Mouse (Mus musculus) limb, embryonic 13.5 days (tissue): ENCODE results near the gene Fam13c. TPM values are rescaled to one million over a fixed set of nuclear protein-coding genes. Genes with fewer than 3 reads are reported as not detected.

ENCODE experiments used
- ATAC-seq: fragments of 200-750 bp; cut with Nextera tagmentation; 2 replicates; pipeline ENCODE4 v1.8.0; 2017; ENCODE audit warnings: low read depth, moderate number of reproducible peaks, moderate TSS enrichment; ENCODE audit not compliant: low FRiP score
- H3K27ac ChIP-seq: fragments of 300-500 bp; sonication (generic); 2 replicates; pipeline ENCODE4 v1.5.1; 2015; ENCODE audit warnings: inconsistent platforms, mild to moderate bottlenecking, moderate library complexity
- H3K27me3 ChIP-seq: fragments of 300-500 bp; sonication (generic); 2 replicates; pipeline ENCODE4 v1.6.1; 2015; ENCODE audit warnings: mild to moderate bottlenecking, inconsistent platforms
- H3K36me3 ChIP-seq: fragments of 300-500 bp; sonication (generic); 2 replicates; pipeline ENCODE4 v1.6.1; 2015; ENCODE audit warnings: inconsistent platforms, mild to moderate bottlenecking, moderate library complexity
- H3K4me1 ChIP-seq: fragments of 300-500 bp; sonication (generic); 2 replicates; pipeline ENCODE4 v1.6.1; 2015; ENCODE audit warnings: inconsistent platforms
- H3K4me2 ChIP-seq: fragments of 300-500 bp; sonication (generic); replicated peaks from 2 replicates; pipeline ENCODE4 v1.6.1; 2015; ENCODE audit warnings: inconsistent platforms, mild to moderate bottlenecking, moderate library complexity
- H3K4me3 ChIP-seq: fragments of 300-500 bp; sonication (generic); 2 replicates; pipeline ENCODE4 v1.5.1; 2015; ENCODE audit warnings: moderate library complexity, mild to moderate bottlenecking, inconsistent platforms
- H3K9ac ChIP-seq: fragments of 300-500 bp; sonication (generic); 2 replicates; pipeline ENCODE4 v1.6.1; 2015; ENCODE audit warnings: mild to moderate bottlenecking, inconsistent platforms
- H3K9me3 ChIP-seq: fragments of 300-500 bp; sonication (generic); 2 replicates; pipeline ENCODE4 v1.6.1; 2016; ENCODE audit warnings: inconsistent platforms
- WGBS: fragments of 180-500 bp; shearing (Covaris S2); methylation state at CpG from one replicate; pipeline ENCODE4 v1.1.7; 2015; 5-methylcytosine and 5-hydroxymethylcytosine counted together
- polyA plus RNA-seq: library from polyadenylated mRNA; unstranded; fragments of >200 nt; fragmentation: Nextera tagmentation; extraction: Ambion mirVana; gene quantifications from 2 replicates; pipeline ENCODE4 v1.2.1, GENCODE M21; 2015

The Fam13c gene
- polyA plus RNA-seq, 1 experiment from 2014 or later = 13.0 TPM

DNA sequence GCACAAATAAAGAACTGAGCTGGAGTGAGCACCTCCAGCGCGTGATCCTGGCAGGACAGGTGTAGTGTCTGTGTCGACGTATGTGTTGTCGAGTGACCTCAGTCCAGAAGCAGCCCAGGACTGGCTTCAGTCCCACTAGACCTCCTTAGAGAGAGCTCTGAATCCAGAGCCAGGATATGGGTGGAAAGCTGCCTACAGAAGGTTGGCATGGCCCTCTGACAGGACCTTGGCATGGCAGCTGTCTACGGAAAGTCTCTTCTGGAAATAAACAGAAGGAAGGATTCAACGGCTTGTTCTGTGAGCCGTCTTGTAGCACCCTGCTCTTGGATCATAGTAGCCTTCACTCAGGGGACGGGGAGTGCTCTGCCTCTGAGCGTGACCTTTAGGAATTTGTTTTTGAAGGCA, 37.5 kb downstream of the Fam13c start:
- Histone ChIP-seq H3K4me1 (no peaks in the 10 kb centered on the region), H3K36me3 (peaks cover 40% of the 10 kb centered on the region), H3K4me2 (no peak overlapping the region), H3K4me3 (no peak overlapping the region), H3K9me3 (peaks cover 5% of the 10 kb centered on the region; the same call in 1 of the 2 replicates), H3K27ac (no peak overlapping the region), H3K9ac (no peak overlapping the region), H3K27me3 (no peaks in the 10 kb centered on the region)
- no peak for ATAC-seq
- 93% methylated on average over 10 of the region's 10 CpGs for WGBS

- Histone ChIP-seq H3K27ac (no peak overlapping the region), H3K4me3 (no peak overlapping the region), H3K36me3 (peaks cover 3% of the 10 kb centered on the region; the same call in 1 of the 2 replicates), H3K27me3 (no peaks in the 10 kb centered on the region), H3K9ac (no peak overlapping the region), H3K4me1 (peaks cover 18% of the 10 kb centered on the region), H3K9me3 (no peaks in the 10 kb centered on the region), H3K4me2 (no peak overlapping the region)
- no peak for ATAC-seq
- 82% methylated on average over 6 of the region's 6 CpGs for WGBS
Measured at GRCm38 (mm10) chr10:70483736-70484135, 43.5 kb downstream of the Fam13c start.

DNA sequence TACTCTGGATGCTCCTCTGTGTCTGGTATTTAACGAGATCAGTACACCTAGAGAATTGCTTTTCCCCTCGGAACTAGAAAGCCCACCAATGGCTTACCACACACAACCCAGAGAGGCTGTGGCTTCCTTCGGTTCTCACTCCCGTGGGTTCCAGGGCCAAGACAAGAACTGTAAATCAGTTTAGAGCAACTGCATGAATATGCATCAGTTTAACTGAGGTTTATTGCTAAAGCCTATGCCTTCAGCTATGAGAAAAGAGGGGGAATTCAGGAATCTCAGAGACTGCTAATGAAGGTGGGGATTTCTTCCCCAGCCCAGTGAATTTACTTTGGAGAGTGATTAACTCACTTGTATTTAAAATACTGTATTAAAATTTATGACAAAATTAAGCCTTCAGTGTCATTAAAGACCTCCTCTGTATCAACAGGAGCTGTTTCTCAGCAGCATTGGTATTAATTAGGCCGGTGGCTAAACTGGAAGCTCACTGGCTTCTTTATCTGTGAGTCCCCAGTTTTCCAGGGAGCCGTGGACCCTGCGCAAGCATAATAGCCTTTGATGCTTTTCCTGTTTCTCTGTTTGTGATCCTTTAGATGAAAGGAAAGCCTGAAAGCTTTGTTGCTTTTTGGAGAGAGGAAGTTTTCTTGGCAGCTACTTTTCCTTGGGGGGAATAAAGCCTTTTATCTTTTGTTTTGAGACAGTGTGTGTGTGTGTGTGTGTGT, 44.4 kb downstream of the Fam13c start:
- H3K9ac ChIP-seq = peak overlapping the region; percentile 13; the same call in 1 of the 2 replicates
- no peak overlapping the region for H3K4me3 ChIP-seq
- H3K4me2 ChIP-seq = peak overlapping the region; percentile 37
- 22% methylated on average over 7 of the region's 7 CpGs for WGBS
- H3K9me3 ChIP-seq = no peaks in the 10 kb centered on the region
- H3K27ac ChIP-seq = peak overlapping the region; percentile 44; the same call in 1 of the 2 replicates
- ATAC-seq = no peak
- no peaks in the 10 kb centered on the region for H3K27me3 ChIP-seq
- H3K36me3 ChIP-seq = no peaks in the 10 kb centered on the region
- peaks cover 18% of the 10 kb centered on the region for H3K4me1 ChIP-seq

- Histone ChIP-seq H3K4me2 (peak overlapping the region; percentile 37), H3K4me3 (no peak overlapping the region), H3K27ac (no peak overlapping the region; the same call in 1 of the 2 replicates), H3K9ac (no peak overlapping the region), H3K9me3 (no peaks in the 10 kb centered on the region), H3K4me1 (peaks cover 18% of the 10 kb centered on the region), H3K27me3 (no peaks in the 10 kb centered on the region), H3K36me3 (no peaks in the 10 kb centered on the region)
- 29% methylated on average over 7 of the region's 7 CpGs for WGBS
- ATAC-seq = no peak
Measured at GRCm38 (mm10) chr10:70485287-70485612, 45.0 kb downstream of the Fam13c start.

DNA sequence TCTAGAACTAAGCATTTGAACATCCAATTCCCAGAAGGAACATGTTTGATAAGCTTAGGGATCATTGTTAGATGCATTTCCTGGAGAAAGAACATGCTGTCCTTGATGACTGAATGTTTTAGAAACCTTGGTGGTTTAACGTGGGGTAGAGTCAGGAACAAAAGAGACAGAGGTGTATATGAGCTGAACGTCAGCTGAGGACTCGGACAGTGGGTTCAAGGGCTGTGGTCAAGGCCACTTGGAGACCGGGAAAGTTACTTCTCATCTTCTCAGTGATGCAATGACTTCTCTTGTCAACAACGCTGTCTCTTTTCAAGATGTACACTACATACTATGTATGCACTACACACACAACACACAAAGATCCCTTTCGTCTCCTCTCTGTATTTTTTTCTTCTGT, 46.4 kb downstream of the Fam13c start:
- WGBS = 92% methylated on average over 6 of the region's 6 CpGs
- no peak for ATAC-seq
- Histone ChIP-seq H3K9me3 (no peaks in the 10 kb centered on the region), H3K4me1 (peaks cover 18% of the 10 kb centered on the region), H3K9ac (no peak overlapping the region), H3K36me3 (no peaks in the 10 kb centered on the region), H3K27ac (no peak overlapping the region), H3K27me3 (no peaks in the 10 kb centered on the region), H3K4me3 (no peak overlapping the region), H3K4me2 (no peak overlapping the region)

DNA sequence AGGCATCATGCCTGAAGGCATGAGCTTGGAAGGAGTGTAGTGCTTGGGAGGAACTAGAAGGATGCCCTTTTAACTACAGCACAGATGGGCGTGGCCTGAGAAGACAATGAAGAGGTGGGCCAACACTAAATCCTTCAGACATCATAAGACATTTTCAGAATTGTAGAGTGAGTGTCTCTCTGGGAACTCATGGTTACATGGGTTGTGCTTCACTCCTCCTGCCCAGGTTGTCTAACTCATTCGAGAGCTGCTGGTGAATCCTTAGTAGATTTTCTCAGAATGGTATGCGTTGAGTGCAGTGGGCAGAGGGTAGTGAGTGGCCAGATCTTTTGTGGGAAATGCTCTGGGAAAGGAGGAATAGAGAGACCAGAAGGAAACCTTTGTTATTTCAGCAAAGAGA, 53.6 kb downstream of the Fam13c start:
- H3K4me1 ChIP-seq = peaks cover 27% of the 10 kb centered on the region
- no peaks in the 10 kb centered on the region for H3K36me3 ChIP-seq
- no peak for ATAC-seq
- no peak overlapping the region for H3K4me2 ChIP-seq
- peak overlapping the region; percentile 22; the same call in 1 of the 2 replicates for H3K27ac ChIP-seq
- no peaks in the 10 kb centered on the region for H3K27me3 ChIP-seq
- H3K9me3 ChIP-seq = no peaks in the 10 kb centered on the region
- H3K9ac ChIP-seq = no peak overlapping the region
- no peak overlapping the region for H3K4me3 ChIP-seq
- 84% methylated on average over 3 of the region's 3 CpGs for WGBS

- ATAC-seq = peak; percentile 32; the same call in 1 of the 2 replicates
- 49% methylated on average over 2 of the region's 2 CpGs for WGBS
Measured at GRCm38 (mm10) chr10:70494441-70494840, 54.2 kb downstream of the Fam13c start.

DNA sequence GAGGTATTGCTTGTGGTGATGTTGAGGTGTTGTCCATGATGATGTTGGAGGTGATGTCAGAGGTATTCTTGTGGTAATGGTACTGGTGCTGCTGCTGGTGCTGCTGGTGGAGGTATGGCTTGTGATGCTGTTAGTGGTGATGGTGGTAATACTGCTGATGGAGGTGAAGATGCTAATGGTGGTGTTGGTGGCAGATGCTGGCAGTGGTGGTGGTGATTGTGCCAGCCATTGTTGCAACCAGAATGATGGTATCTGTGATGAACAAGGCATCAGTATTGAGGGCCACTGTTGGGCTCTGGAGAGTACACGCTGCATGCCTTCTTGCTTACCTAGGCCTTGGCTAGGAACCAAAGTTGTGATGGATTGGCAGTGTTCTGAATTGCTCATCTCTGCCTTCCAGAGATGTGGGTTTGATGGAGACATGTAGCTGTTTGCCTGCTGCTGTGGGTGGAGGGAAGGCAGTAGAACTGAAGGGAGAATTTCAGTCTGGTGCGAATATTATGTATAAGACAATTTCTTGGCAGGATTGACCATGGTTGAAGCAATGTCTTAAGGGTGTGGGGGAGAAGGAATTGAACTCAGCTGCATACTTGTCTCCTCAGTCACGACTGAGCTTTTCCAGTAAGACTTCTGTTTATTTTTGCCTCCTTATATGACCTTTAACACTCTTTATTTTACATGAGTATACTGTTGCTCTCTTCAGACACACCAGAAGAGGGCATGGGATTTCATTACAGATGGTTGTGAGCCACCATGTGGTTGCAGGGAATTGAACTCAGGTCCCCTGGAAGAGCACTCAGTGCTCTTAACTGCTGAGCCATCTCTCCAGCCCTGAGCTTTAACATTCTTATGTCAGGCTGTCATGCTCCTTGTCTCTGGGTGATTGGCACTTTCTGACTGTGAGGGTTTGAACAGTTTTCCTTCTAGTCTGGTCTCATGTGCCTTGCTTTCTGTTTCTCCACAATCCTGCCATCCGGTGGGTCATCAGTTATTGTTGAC, 55.1 kb downstream of the Fam13c start:
- no peak overlapping the region for H3K9ac ChIP-seq
- H3K27me3 ChIP-seq = no peaks in the 10 kb centered on the region
- ATAC-seq = no peak
- H3K27ac ChIP-seq = no peak overlapping the region
- no peaks in the 10 kb centered on the region for H3K36me3 ChIP-seq
- WGBS = 80% methylated on average over 4 of the region's 4 CpGs
- H3K4me3 ChIP-seq = no peak overlapping the region
- H3K9me3 ChIP-seq = no peaks in the 10 kb centered on the region
- H3K4me2 ChIP-seq = no peak overlapping the region
- H3K4me1 ChIP-seq = peaks cover 33% of the 10 kb centered on the region

More at GRCm38 (mm10) chr10:70494441-70494840, 54.2 kb downstream of the Fam13c start:
- Histone ChIP-seq H3K9me3 (no peaks in the 10 kb centered on the region), H3K4me3 (no peak overlapping the region), H3K27me3 (no peaks in the 10 kb centered on the region), H3K4me2 (no peak overlapping the region), H3K27ac (no peak overlapping the region), H3K4me1 (peaks cover 32% of the 10 kb centered on the region), H3K9ac (no peak overlapping the region), H3K36me3 (no peaks in the 10 kb centered on the region)

- H3K4me1 ChIP-seq = peaks cover 33% of the 10 kb centered on the region
- ATAC-seq = no peak
- H3K4me2 ChIP-seq = no peak overlapping the region
Measured at GRCm38 (mm10) chr10:70496938-70497337, 56.7 kb downstream of the Fam13c start.

GRCm38 (mm10) chr10:70498328-70498727, 58.0 kb downstream of the Fam13c start:
- H3K9ac ChIP-seq = no peak overlapping the region
- H3K36me3 ChIP-seq = no peaks in the 10 kb centered on the region; the same call in 1 of the 2 replicates
- H3K4me3 ChIP-seq = no peak overlapping the region
- no peak overlapping the region for H3K4me2 ChIP-seq
- no peaks in the 10 kb centered on the region for H3K27me3 ChIP-seq
- no peak for ATAC-seq
- 77% methylated on average over 2 of the region's 2 CpGs for WGBS
- H3K4me1 ChIP-seq = peaks cover 33% of the 10 kb centered on the region
- no peaks in the 10 kb centered on the region for H3K9me3 ChIP-seq
- no peak overlapping the region for H3K27ac ChIP-seq

More at GRCm38 (mm10) chr10:70496938-70497337, 56.7 kb downstream of the Fam13c start:
- H3K4me3 ChIP-seq = no peak overlapping the region
- H3K9me3 ChIP-seq = no peaks in the 10 kb centered on the region
- no peaks in the 10 kb centered on the region for H3K27me3 ChIP-seq
- no peak overlapping the region for H3K27ac ChIP-seq
- H3K36me3 ChIP-seq = no peaks in the 10 kb centered on the region; the same call in 1 of the 2 replicates
- H3K9ac ChIP-seq = no peak overlapping the region

GRCm38 (mm10) chr10:70499246-70499645, 59.0 kb downstream of the Fam13c start:
- Histone ChIP-seq H3K4me3 (no peak overlapping the region), H3K36me3 (no peaks in the 10 kb centered on the region; the same call in 1 of the 2 replicates), H3K4me1 (peaks cover 28% of the 10 kb centered on the region), H3K27me3 (no peaks in the 10 kb centered on the region), H3K4me2 (no peak overlapping the region), H3K9me3 (no peaks in the 10 kb centered on the region), H3K27ac (no peak overlapping the region; the same call in 1 of the 2 replicates), H3K9ac (no peak overlapping the region)
- 53% methylated on average over 13 of the region's 13 CpGs for WGBS
- no peak for ATAC-seq

DNA sequence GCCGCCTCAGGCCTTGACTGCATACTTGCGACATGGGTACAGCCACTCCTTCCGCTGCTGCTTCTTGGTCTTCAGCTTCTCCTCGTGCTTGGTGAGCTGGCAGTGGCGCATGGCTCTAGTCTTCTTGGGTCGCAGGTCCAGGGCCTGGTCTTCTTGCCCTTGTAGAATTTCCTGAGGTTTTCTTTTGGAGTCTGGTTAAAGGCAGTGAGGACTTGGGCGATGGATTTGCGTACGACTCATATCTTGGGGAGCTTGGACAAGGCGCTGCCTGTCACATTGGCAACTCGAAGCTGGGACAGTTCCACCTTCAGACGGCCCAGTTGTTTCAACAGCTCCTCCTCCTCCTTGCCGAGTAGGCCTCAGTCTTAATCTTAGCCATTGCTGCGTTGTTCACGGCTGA, 64.6 kb downstream of the Fam13c start:
- no peak overlapping the region for H3K9ac ChIP-seq
- ATAC-seq = no peak
- no peaks in the 10 kb centered on the region; the same call in 1 of the 2 replicates for H3K36me3 ChIP-seq
- no peak overlapping the region for H3K27ac ChIP-seq
- H3K4me2 ChIP-seq = no peak overlapping the region
- peaks cover 5% of the 10 kb centered on the region for H3K9me3 ChIP-seq
- no peak overlapping the region for H3K4me3 ChIP-seq
- 89% methylated on average over 15 of the region's 15 CpGs for WGBS
- H3K27me3 ChIP-seq = no peaks in the 10 kb centered on the region
- 0 out of 2 replicates have a peak, but pooled peaks cover 7% of the 10 kb centered on the region for H3K4me1 ChIP-seq
